Mouse (Mus musculus) spleen, adult 2 months (tissue): ENCODE results near the gene Lrrc8e.

Experiments used
- CTCF ChIP-seq: fragments of 200-500 bp; IDR thresholded peaks from 2 replicates; pipeline ENCODE4 v1.5.1; 2011; ENCODE audit warnings: mild to moderate bottlenecking, inconsistent platforms; ENCODE audit not compliant: insufficient read depth, insufficient read length, insufficient replicate concordance; ENCODE audit errors: extremely low read depth
- POLR2A ChIP-seq: fragments of 200-500 bp; IDR thresholded peaks from 2 replicates; pipeline ENCODE4 v1.6.1; 2011; ENCODE audit warnings: low read depth, low read length, inconsistent platforms

DNA sequence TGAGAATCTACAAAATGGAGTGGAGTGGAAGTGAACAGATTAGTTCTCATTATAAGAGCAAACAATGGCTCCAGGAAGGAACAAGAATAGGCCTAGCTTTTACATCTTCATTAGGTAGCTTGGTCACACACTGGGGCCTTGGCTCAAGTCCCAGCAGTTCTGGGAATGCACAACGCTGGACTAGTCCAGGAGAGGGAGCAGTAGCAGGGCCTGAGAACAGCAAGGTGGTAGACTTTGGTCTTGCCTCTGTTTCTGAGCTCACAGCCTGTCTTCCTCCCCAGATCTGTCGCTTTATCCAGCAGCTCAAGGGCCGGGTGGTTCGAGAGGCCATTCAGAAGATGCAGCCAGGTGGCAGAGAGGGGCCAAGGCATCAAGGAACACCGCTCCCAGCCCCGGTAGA, 27.4 kb downstream of the Lrrc8e start:
- TF ChIP-seq POLR2A (no peak), CTCF (no peak)
